Mouse (Mus musculus): ENCODE measurements at regions not wholly inside any gene's neighbourhood (a gene's known extent, or its start where the extent isn't known, plus 50 kb on each side); places are given as distances from the start of the nearest gene placed in this dataset.

- Histone ChIP-seq H3K36me3 (replicated peaks; ENCODE audit: control insufficient read depth, insufficient read depth, low read length) (no peaks in the 10 kb centered on the region), H3K27me3 (ENCODE audit: control insufficient read depth, insufficient read depth, low read length) (no peaks in the 10 kb centered on the region), H3K27ac (ENCODE audit: low read depth) (no peak overlapping the region), H3K9ac (replicated peaks; ENCODE audit: low read depth, low read length) (no peak overlapping the region), H3K4me1 (ENCODE audit: control insufficient read depth, insufficient read depth) (no peaks in the 10 kb centered on the region), H3K9me3 (replicated peaks; ENCODE audit: control insufficient read depth, low read length) (no peaks in the 10 kb centered on the region), H3K4me2 (ENCODE audit: low read depth, low read length) (no peak overlapping the region), H3K4me3 (ENCODE audit: low read depth, low read length) (no peak overlapping the region)
- WGBS = 75% methylated on average over 20 of the region's 20 CpGs
- ATAC-seq (ENCODE audit: insufficient read depth, low read depth) (no peak), DNase-seq (ENCODE audit: low spot score) (no peak)
- TF ChIP-seq CTCF (IDR thresholded peaks at IDR 0.05; ENCODE audit: low read depth) (no peak), EP300 (IDR thresholded peaks at IDR 0.05; ENCODE audit: low read depth) (no peak)
Observed at GRCm38 (mm10) chr9:47167681-47168240, 169.2 kb downstream of the Gm4791 start.

GRCm38 (mm10) chr9:47176044-47176443 is 177.5 kb downstream of the Gm4791 start:
- no peak overlapping the region for H3K4me3 ChIP-seq (ENCODE audit: low read depth, low read length)
- no peak for DNase-seq (ENCODE audit: low spot score)
- H3K4me1 ChIP-seq (ENCODE audit: control insufficient read depth, insufficient read depth) = no peaks in the 10 kb centered on the region
- H3K36me3 ChIP-seq (replicated peaks; ENCODE audit: control insufficient read depth, insufficient read depth, low read length) = no peaks in the 10 kb centered on the region
- no peak for ATAC-seq (ENCODE audit: insufficient read depth, low read depth)
- no peak overlapping the region for H3K4me2 ChIP-seq (ENCODE audit: low read depth, low read length)
- no peak overlapping the region for H3K9ac ChIP-seq (replicated peaks; ENCODE audit: low read depth, low read length)
- no peak overlapping the region for H3K27ac ChIP-seq (ENCODE audit: low read depth)
- 67% methylated on average over 4 of the region's 4 CpGs for WGBS
- no peaks in the 10 kb centered on the region for H3K9me3 ChIP-seq (replicated peaks; ENCODE audit: control insufficient read depth, low read length)
- no peak for TF ChIP-seq EP300 (IDR thresholded peaks at IDR 0.05; ENCODE audit: low read depth)
- TF ChIP-seq CTCF (IDR thresholded peaks at IDR 0.05; ENCODE audit: low read depth) = no peak
- no peaks in the 10 kb centered on the region for H3K27me3 ChIP-seq (ENCODE audit: control insufficient read depth, insufficient read depth, low read length)

- no peak overlapping the region for H3K4me2 ChIP-seq (ENCODE audit: low read depth, low read length)
- H3K27me3 ChIP-seq (ENCODE audit: control insufficient read depth, insufficient read depth, low read length) = no peaks in the 10 kb centered on the region
- WGBS = 50% methylated on average over 3 of the region's 3 CpGs
- no peak overlapping the region for H3K27ac ChIP-seq (ENCODE audit: low read depth)
- H3K9me3 ChIP-seq (replicated peaks; ENCODE audit: control insufficient read depth, low read length) = no peaks in the 10 kb centered on the region
- no peak for TF ChIP-seq EP300 (IDR thresholded peaks at IDR 0.05; ENCODE audit: low read depth)
- no peak for TF ChIP-seq CTCF (IDR thresholded peaks at IDR 0.05; ENCODE audit: low read depth)
- H3K4me3 ChIP-seq (ENCODE audit: low read depth, low read length) = no peak overlapping the region
- no peak for ATAC-seq (ENCODE audit: insufficient read depth, low read depth)
- no peaks in the 10 kb centered on the region for H3K36me3 ChIP-seq (replicated peaks; ENCODE audit: control insufficient read depth, insufficient read depth, low read length)
- DNase-seq (ENCODE audit: low spot score) = no peak
- no peak overlapping the region for H3K9ac ChIP-seq (replicated peaks; ENCODE audit: low read depth, low read length)
- H3K4me1 ChIP-seq (ENCODE audit: control insufficient read depth, insufficient read depth) = no peaks in the 10 kb centered on the region
Observed at GRCm38 (mm10) chr9:47218101-47218500, 219.6 kb downstream of the Gm4791 start.

GRCm38 (mm10) chr9:47223536-47223935 is 225.0 kb downstream of the Gm4791 start:
- no peak overlapping the region for H3K4me2 ChIP-seq (ENCODE audit: low read depth, low read length)
- H3K4me1 ChIP-seq (ENCODE audit: control insufficient read depth, insufficient read depth) = no peaks in the 10 kb centered on the region
- no peaks in the 10 kb centered on the region for H3K27me3 ChIP-seq (ENCODE audit: control insufficient read depth, insufficient read depth, low read length)
- 74% methylated on average over 2 of the region's 2 CpGs for WGBS
- H3K9me3 ChIP-seq (replicated peaks; ENCODE audit: control insufficient read depth, low read length) = no peaks in the 10 kb centered on the region
- TF ChIP-seq EP300 (IDR thresholded peaks at IDR 0.05; ENCODE audit: low read depth) = no peak
- TF ChIP-seq CTCF (IDR thresholded peaks at IDR 0.05; ENCODE audit: low read depth) = no peak
- H3K4me3 ChIP-seq (ENCODE audit: low read depth, low read length) = no peak overlapping the region
- DNase-seq (ENCODE audit: low spot score) = no peak
- H3K27ac ChIP-seq (ENCODE audit: low read depth) = no peak overlapping the region
- H3K9ac ChIP-seq (replicated peaks; ENCODE audit: low read depth, low read length) = no peak overlapping the region
- H3K36me3 ChIP-seq (replicated peaks; ENCODE audit: control insufficient read depth, insufficient read depth, low read length) = no peaks in the 10 kb centered on the region
- ATAC-seq (ENCODE audit: insufficient read depth, low read depth) = no peak

DNA sequence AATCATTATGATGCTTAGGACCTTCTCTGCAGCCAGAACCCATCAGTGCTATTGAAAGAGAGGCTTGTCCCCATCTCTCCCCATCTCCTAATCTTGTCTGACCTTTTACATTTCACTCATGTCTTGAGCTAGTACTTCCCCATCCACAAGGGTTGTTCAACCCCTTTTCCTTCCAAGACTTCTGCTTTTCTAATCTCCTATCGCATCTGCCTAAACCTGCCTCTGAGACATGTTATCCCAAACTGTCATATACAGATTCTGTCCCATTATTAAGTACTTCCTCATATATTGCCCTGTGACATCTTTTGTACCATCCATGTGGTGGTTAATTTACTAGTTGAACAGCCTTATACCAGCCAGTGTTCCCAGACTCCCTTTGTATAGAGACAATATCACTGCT is 225.7 kb downstream of the Gm4791 start:
- ATAC-seq (ENCODE audit: insufficient read depth, low read depth) (no peak), DNase-seq (ENCODE audit: low spot score) (no peak)
- WGBS = 83% methylated on average over 1 of the region's 1 CpGs
- Histone ChIP-seq H3K27ac (ENCODE audit: low read depth) (no peak overlapping the region), H3K4me2 (ENCODE audit: low read depth, low read length) (no peak overlapping the region), H3K9ac (replicated peaks; ENCODE audit: low read depth, low read length) (no peak overlapping the region), H3K36me3 (replicated peaks; ENCODE audit: control insufficient read depth, insufficient read depth, low read length) (no peaks in the 10 kb centered on the region), H3K4me3 (ENCODE audit: low read depth, low read length) (no peak overlapping the region), H3K4me1 (ENCODE audit: control insufficient read depth, insufficient read depth) (no peaks in the 10 kb centered on the region), H3K9me3 (replicated peaks; ENCODE audit: control insufficient read depth, low read length) (no peaks in the 10 kb centered on the region), H3K27me3 (ENCODE audit: control insufficient read depth, insufficient read depth, low read length) (no peaks in the 10 kb centered on the region)
- TF ChIP-seq CTCF (IDR thresholded peaks at IDR 0.05; ENCODE audit: low read depth) (no peak), EP300 (IDR thresholded peaks at IDR 0.05; ENCODE audit: low read depth) (no peak)
